Mouse (Mus musculus) R1 (cell line): ENCODE measurements around the gene Gm10184.

Experiments used
- DNase-seq: peaks from one replicate; pipeline ENCODE4 v3.0.0-alpha.2; 2018; ENCODE audit warnings: low read depth, low spot score

Gm10184 gene

DNA sequence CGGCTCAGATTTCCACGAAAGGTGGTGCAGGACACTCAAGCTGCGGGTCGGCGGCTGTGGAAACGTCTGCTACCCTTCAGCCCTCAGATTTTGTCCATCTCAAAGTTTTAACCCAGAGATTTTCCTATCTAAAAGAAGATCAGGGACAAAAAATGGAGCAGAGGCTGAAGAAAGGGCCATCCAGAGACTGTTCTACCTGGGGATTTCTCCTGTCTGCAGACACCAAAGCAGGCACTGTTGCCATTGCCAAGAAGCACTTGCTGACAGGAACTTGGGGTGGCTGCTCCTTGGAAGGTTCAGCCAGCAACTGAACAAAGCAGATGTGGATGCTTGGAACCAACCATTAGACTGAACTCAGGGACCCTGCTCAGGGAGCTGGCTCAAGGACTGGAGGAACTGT, at the start of gene Gm10184:
TSS of gene Gm10184 (minus strand) at position 101 of the 400 bp plus-strand sequence.
- DNase-seq, result peak; percentile 35

- DNase-seq, result peak; percentile 98
Observed at GRCm38 (mm10) chr17:89933950-89934349, 23.7 kb upstream of the Gm10184 start.

- no peak for DNase-seq
Observed at GRCm38 (mm10) chr17:89907686-89908085, 2.6 kb downstream of the Gm10184 start.

- DNase-seq, result peak; percentile 90
Observed at GRCm38 (mm10) chr17:89904701-89905100, 5.5 kb downstream of the Gm10184 start.

DNA sequence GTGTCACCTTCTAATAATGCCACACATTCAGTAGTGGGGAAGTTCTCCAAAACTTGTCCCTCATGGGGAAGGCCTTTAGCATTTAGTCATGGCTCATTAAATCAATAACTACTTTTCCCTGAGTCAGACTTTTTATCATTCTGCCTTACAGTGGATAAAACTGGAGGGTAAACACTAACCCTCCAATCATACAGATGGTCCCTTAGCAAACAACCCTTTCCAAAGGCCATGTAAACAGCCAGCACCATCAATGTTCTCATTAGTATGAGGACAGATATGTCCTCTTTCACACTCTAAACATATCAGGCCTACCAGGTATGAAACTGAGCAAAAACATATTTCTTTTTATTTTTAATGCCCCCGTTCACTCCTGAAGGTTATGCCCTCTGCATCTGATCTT, 7.5 kb downstream of the Gm10184 start:
- no peak for DNase-seq

GRCm38 (mm10) chr17:89900610-89901009, 9.6 kb downstream of the Gm10184 start:
- DNase-seq, result peak; percentile 65

GRCm38 (mm10) chr17:89899813-89900212, 10.4 kb downstream of the Gm10184 start:
- no peak for DNase-seq

DNA sequence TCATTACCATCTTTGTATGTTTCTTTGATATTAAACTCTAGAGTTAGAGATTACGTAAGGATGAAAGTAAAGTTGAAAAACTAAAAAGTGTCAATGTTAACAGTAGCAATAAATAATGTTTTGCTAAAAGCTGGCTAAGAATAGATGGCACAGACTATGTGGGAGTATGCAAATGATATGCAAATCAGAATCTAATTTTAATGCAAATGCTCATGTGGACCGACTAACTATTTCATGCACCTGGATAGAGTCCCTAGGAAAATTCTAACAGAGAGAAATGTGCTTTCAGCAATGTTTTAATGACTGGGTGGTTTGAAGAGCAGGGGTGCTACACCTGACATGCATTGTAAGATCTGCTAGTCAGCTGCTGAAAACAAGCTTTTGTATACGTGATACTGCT, 45.3 kb downstream of the Gm10184 start:
- no peak for DNase-seq
